ENCODE assay signal across 20 mouse cellular contexts in genomic region chr13:47182366-47182765, GRCm38 (mm10). TPM values are rescaled to one million over a fixed set of nuclear protein-coding genes. Genes with fewer than 3 reads are reported as not detected.
A peak's percentile ranks its signal among the peaks of the same experiment; 100 is the strongest.
DNase-seq lines count a peak whose midpoint lies in the region; ATAC-seq and TF ChIP-seq lines count a peak whose summit lies in the region.
"Had no signal": no experiment of that assay in that cellular context is flagged by ENCODE, and none has a peak within 500 bp of the region (broad histone marks: within the 10 kb centered on the region; RNA-seq: fewer than 3 reads in every experiment).

No protein-coding gene starts in this region.

- H3K9me3 ChIP-seq in liver, embryonic 15.5 days (replicated peaks), result no peaks in the 10 kb centered on the region
- no peaks in the 10 kb centered on the region for H3K9me3 ChIP-seq in liver, postnatal 0 days (ENCODE audit: low read length)
- H3K9me3 ChIP-seq: embryonic facial prominence, embryonic 12.5 days; forebrain, embryonic 15.5 days; G1E; heart, embryonic 10.5 days; hindbrain, embryonic 12.5 days had no signal

- H3K9ac ChIP-seq in liver, embryonic 15.5 days, result no peak overlapping the region
- H3K9ac ChIP-seq in liver, postnatal 0 days (replicated peaks), result no peak overlapping the region
- H3K9ac ChIP-seq: embryonic facial prominence, embryonic 12.5 days; forebrain, embryonic 15.5 days; hindbrain, embryonic 12.5 days had no signal

- H3K27ac ChIP-seq in liver, embryonic 15.5 days (replicated peaks), result 0 out of 2 replicates have a peak overlapping the region, but pooled peaks have one; percentile 38
- peak overlapping the region; percentile 79 for H3K27ac ChIP-seq in liver, postnatal 0 days (ENCODE audit: low read depth)
- H3K27ac ChIP-seq: embryonic facial prominence, embryonic 12.5 days; forebrain, embryonic 15.5 days; heart, embryonic 10.5 days; hindbrain, embryonic 12.5 days had no signal

- H3K36me3 ChIP-seq in liver, embryonic 15.5 days (replicated peaks), result no peaks in the 10 kb centered on the region
- no peaks in the 10 kb centered on the region for H3K36me3 ChIP-seq in liver, postnatal 0 days (replicated peaks; ENCODE audit: insufficient read depth, low read length)
- H3K36me3 ChIP-seq: embryonic facial prominence, embryonic 12.5 days; forebrain, embryonic 15.5 days; heart, embryonic 10.5 days; hindbrain, embryonic 12.5 days had no signal

- TF ChIP-seq EP300 in liver, postnatal 0 days (IDR thresholded peaks at IDR 0.05; ENCODE audit: low read depth), result no peak

- 58% methylated on average over 5 of the region's 5 CpGs for WGBS in liver, embryonic 15.5 days (ENCODE audit: insufficient replicate concordance)
- WGBS in liver, postnatal 0 days (ENCODE audit: insufficient replicate concordance), result 53% methylated on average over 5 of the region's 5 CpGs

- no peak for ATAC-seq in liver, embryonic 15.5 days (ENCODE audit: insufficient read depth)
- ATAC-seq in liver, postnatal 0 days, result peak; percentile 30; the same call in 1 of the 2 replicates
- ATAC-seq: forebrain, embryonic 15.5 days; hindbrain, embryonic 16.5 days; inflammation-experienced regulatory T-cells, adult 6 months had no signal

- no peak overlapping the region for H3K4me3 ChIP-seq in liver, embryonic 15.5 days (replicated peaks)
- H3K4me3 ChIP-seq in liver, postnatal 0 days (ENCODE audit: low read depth, low read length), result no peak overlapping the region
- H3K4me3 ChIP-seq: embryonic facial prominence, embryonic 12.5 days; forebrain, embryonic 15.5 days; heart, embryonic 10.5 days; hindbrain, embryonic 12.5 days had no signal

- no peak overlapping the region for H3K4me2 ChIP-seq in liver, embryonic 15.5 days
- no peak overlapping the region for H3K4me2 ChIP-seq in liver, postnatal 0 days (ENCODE audit: low read depth, low read length)
- H3K4me2 ChIP-seq: embryonic facial prominence, embryonic 12.5 days; forebrain, embryonic 15.5 days; hindbrain, embryonic 12.5 days had no signal

- H3K27me3 ChIP-seq in liver, embryonic 15.5 days, result no peaks in the 10 kb centered on the region
- no peaks in the 10 kb centered on the region for H3K27me3 ChIP-seq in liver, postnatal 0 days (ENCODE audit: insufficient read depth, low read length)
- H3K27me3 ChIP-seq: embryonic facial prominence, embryonic 12.5 days; forebrain, embryonic 15.5 days; hindbrain, embryonic 12.5 days had no signal

- no peak for TF ChIP-seq CTCF in liver, postnatal 0 days (IDR thresholded peaks at IDR 0.05; ENCODE audit: low read depth)

- DNase-seq in liver (no peak), adipocyte (ENCODE audit: low spot score) (peak; percentile 29)
- no peak for DNase-seq in liver, postnatal 0 days
- no peak for DNase-seq in urinary bladder, postnatal 4 days (ENCODE audit: low spot score in 2 of 2)
- DNase-seq in frontal cortex, postnatal 25 days (ENCODE audit: low spot score in 2 of 2), result no peak
- DNase-seq: adrenal gland, postnatal 10 days; cerebellum, adult 11-12 months; cerebellum, adult 9-11 months; gastrocnemius, postnatal 25 days; heart, adult 18-20 months; heart, postnatal 10 days; heart, postnatal 4 days had no signal

- H3K4me1 ChIP-seq in liver, embryonic 15.5 days (replicated peaks), result peaks cover 21% of the 10 kb centered on the region; the same call in 1 of the 2 replicates
- peaks cover 25% of the 10 kb centered on the region for H3K4me1 ChIP-seq in liver, postnatal 0 days (ENCODE audit: insufficient read depth)
- H3K4me1 ChIP-seq: embryonic facial prominence, embryonic 12.5 days; forebrain, embryonic 15.5 days; hindbrain, embryonic 12.5 days had no signal

RNA-seq across cellular contexts. Expression of gene Rnf144b, which starts 59.9 kb away (rescaled TPM):
- 1.8 and 2.1 TPM in 2 replicates for polyA plus RNA-seq in liver, embryonic 15.5 days (2015; fragmentation: Nextera tagmentation; extraction: Ambion mirVana)
- 4.3 and 6.3 TPM in 2 replicates for polyA plus RNA-seq in liver, postnatal 0 days (2015; fragmentation: Nextera tagmentation; extraction: Ambion mirVana)
